Mouse (Mus musculus) embryo, embryonic 10 days (tissue): Measurements from ENCODE around the gene Lrch1.

ENCODE experiments used
- DNase-seq: peaks from one replicate; pipeline ENCODE4 v3.0.0-alpha.2; 2015; ENCODE audit warnings: low spot score

Gene Lrch1

DNA sequence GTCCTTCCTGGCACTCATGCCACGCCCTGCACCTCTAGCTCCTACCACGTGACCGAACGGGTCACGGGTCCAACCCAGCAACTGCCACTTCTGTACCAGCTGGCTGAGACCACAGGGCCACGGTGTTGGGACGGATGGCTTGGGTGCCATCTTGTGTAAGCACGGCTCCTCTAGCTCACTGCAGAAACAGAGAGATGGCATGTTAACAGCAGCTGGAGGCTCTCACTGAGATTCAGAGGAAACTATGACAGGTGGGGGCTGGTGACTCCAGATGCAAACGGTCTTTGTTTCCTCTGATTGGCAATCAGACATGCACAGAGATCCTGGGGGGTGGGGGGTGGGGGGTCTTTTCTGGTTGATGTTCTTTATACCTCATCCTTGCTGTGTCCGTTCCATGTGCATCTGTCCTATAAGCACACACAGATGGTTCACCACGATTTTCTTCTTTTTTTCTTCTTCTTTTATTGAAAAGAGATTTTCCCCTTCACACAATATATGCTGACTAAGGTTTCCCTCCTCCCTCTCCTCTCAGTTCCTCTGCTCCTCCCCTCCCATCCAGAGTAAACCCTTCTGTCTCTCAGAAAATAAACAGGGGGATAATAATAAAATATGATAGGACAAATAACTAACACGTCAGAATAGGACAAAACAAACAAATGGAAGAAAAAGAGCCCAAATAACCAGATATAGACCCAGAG, 25.5 kb downstream of the Lrch1 start:
- DNase-seq, result no peak

DNA sequence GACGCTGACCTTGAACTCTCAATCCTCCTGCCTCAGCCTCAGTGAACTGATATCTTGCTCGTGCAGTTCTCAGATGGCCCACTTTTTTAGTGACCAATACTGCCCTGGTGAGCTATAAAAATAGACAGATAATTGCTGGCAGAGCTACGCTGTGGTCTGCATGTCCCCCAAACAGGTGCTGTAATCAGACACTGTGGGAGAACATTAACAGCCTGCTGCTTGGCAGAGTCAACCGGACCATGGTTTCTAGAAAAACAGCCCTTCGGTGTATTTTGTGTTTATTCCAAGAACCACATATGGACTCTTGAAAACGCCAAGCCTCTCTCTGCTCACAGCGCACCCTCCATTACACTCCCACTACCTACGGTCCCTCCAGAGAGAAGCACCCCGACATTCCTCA, 26.2 kb downstream of the Lrch1 start:
- DNase-seq, result no peak

DNA sequence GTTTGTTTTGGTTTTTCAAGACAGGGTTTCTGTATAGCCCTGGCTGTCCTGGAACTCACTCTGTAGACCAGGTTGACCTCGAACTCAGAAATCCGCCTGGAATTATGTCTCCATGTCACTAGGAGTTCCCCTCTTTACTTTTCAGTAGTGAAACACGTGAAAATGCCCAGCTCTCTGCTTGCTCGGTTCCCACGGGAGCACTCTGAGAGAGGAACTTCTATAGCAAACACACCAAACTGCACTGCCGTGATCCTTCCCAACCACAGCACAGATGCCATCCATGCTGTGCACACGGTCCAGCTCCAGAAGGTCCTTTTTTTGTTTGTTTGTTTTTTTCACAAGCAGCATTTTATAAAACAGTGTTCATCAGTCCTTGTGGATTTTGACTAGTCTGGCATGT, 28.5 kb downstream of the Lrch1 start:
- no peak for DNase-seq

DNA sequence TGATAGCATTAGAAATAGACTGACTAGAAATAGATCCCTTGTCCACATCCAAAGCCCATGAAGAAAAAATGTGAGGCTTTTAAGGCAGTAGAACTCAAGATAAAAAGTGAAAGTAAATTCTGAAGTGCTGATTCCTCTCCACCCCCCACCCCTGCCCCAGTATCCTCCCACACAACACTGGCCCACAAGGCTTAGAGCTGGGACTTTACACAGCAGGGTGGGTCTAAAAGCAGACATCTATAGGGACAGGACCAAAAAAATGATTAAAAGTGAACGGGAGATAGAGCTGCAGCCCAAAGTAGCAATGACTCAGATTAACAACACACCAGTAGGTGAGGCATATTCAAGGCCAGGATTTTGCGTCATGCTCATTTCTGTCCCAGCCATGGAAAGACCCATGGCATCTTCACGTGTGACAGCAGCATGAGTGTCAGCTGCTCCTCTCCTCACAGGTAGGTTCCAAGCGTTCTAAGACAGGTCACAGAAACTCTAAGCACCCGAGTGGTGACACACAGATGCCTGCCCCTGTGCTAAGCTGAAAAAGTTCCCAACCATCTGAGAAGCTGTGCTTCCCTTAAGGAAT, 29.1 kb downstream of the Lrch1 start:
- no peak for DNase-seq

DNA sequence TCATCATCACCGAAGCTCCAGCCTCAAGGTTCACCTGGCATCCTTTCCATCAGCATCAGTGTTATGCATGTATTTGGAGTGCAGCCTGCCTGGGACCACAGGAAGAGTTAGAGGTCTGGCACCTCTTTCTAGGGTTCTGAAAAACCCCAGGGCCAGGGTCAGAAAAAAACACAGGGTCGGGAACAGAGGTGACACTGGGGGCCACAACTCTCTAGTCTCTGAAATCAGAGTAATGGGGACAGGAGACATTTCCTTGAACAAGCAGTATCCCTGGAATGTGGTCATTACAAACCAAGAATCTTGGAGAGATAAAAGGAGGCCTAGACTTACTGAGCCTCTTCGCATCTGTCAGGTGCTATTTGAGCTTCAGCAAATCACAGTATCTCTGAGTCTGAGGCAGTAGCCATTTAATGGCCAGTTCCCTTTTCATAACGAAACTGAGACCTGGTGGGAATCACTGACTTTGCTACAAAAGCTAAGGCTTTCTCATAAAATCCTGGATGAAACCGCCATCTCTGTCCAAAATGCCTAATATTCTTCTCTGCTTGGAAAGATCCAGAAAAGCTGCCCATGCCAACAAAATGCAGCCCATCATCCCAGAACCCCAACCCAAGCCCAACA, 30.1 kb downstream of the Lrch1 start:
- DNase-seq, result no peak

DNA sequence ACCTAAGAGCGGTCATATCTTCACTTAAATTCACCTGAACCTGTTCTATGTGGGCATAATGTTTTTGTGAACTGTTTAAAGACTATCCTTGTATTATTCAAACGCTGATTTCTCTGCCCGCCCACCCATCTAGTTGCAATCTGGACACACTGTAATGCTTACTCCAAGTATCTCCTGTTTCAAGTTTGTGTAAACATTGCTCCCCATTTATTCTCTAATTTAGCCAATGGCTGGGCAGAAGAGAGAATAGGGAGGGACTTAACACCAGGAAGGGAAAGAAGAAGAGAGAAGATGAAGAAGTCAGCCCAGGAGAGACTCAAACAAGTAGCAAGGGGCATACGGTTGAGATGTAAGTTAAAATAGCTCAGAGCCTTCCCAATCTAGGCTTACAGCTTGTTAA, 31.0 kb downstream of the Lrch1 start:
- DNase-seq, result no peak

DNA sequence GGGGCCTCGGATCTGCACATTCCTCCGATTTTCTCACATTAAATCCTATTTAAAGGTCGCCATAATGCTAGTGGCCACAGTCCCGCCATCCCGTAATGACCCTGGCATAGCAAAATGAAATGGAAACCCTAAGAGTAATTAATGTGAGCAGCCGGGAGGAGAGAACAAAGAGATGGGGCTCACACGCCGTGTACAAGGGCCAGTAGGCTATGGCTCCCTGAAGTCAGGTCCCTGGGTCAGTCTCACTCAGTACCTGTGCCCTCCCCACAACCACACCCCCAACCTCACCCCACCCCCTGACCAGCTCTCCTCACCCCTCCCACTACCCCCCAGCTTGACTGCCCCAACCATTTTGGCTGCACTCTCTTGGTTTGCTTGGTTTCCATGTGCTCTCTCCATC, 31.6 kb downstream of the Lrch1 start:
- no peak for DNase-seq

DNA sequence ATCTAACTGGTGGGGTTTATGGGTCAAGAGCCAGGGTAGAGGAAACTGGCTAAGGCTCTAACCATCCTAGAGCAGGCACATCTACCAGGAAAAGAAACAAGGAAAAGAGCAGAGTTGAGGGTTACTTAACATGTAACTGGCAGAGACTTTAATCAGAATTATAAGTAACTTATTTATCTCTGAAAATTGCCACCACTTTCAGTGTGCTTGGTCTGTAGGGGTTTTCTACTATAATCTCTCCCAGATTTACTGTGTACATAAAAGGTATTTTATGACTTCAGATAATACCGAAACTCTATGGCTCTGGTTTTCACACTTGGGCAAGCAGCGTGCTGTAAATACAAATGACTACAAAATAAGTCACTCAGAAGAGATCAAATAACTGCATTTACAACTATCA, 32.0 kb downstream of the Lrch1 start:
- no peak for DNase-seq

DNA sequence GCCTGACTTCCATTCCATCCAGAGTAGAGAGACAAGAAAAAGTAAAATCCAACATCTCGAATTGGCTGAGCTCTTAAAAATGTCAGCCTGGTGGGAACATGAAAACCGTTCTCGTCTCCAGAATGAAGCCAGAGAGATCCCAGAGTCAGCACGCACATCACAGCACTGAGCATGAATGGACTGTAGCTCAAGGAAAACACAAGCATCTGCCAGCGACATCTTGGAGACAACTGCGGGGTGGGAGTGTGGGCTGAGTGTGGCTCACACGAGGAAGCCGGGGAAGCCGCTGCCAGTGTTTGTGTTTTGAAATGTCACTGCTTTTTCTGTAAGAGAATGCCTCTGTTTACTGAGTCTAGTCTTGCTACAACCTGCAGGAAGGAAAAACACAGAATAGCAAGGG, 32.7 kb downstream of the Lrch1 start:
- no peak for DNase-seq

DNA sequence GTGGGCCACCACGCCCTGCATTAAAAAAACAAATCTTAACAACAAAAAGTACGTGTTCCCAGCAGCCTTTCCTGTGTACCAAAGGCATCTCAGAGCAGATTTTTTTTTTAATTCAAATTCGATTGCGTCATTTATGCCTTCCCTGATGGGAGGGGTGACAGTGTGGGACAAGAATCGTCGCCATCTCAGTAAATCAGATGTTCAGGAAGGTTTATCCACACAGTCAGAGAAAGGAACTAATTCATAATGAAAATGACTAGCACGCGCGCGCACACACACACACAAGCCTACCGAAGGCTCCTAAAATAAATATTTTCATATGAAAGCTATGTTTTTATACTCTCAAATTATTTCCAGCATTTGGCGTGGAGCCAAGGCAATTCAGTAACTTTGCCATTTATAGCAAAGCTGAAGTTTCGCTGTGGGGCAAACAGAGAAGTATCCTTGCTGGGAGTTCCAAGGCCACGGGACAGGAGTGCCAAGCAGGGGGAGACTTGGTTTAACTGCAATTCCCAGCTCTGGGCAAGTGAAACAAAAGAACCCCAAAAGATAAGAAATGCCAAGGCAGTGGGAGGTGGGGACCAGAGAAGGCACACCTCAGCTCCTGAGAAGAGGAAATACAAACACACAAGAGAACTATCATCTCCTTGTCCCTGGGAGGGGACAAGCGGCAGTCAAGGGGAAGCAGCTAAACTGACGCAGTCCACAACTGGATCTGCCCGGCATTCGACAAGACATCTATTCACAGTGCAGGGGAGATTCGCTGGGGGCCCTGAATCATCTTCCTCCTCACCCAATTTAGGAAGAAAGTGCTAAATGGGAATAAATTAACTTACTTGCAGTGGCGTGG, 34.1 kb downstream of the Lrch1 start:
- no peak for DNase-seq

DNA sequence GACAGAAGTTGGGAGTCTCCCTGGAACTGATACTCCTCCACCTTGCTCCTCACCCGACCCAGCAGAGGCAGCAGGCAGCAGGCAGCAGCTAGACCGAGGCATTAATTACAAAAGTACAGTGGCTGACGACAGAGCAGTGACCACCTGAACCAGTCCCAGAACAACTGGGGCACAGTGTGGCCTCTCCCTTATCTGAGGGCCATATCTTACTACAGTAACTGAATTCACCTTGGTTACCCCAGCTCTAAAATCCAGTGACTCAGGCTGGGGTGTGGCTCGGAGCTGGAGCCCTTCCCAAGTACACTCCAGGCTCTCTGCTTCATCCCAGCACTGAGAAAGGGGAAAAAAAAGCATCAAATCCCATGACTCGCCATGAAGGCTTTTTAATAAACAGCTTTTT, 37.3 kb downstream of the Lrch1 start:
- no peak for DNase-seq

DNA sequence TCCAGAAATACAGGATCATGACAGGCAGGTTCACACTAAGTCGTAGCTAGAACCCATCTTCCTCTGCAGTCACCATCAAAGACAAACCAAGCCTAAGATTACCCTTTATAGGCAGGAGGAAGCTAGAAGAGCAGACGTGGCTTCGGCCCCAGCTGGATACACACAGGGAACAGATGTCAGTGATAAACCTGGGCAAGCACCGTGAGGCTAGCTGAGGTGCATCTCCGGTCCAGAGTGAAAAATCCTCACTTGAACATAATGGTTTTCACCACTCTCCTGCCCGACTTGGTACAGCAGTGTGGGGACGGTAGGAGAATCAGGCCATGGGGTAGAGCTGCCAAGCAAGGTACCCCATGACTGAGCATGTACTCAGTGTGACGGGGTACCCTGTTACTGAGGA, 38.7 kb downstream of the Lrch1 start:
- DNase-seq, result no peak

DNA sequence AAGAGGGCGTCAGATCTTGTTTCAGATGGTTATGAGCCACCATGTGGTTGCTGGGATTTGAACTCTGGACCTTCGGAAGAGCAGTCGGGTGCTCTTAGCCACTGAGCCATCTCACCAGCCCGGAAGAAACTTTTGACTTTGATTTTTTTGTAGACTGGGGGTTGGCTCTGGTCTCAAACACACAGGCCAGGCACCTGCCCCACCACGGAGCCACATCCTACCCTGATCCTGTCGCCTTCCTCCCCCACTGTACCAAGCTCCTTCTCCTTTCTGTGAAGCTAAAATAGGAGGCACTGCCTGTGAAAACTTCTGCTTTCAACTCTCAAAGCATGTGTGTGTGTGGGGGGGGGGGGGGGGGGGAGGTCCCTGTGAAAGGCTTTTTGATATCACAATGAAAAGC, 39.4 kb downstream of the Lrch1 start:
- DNase-seq, result no peak

DNA sequence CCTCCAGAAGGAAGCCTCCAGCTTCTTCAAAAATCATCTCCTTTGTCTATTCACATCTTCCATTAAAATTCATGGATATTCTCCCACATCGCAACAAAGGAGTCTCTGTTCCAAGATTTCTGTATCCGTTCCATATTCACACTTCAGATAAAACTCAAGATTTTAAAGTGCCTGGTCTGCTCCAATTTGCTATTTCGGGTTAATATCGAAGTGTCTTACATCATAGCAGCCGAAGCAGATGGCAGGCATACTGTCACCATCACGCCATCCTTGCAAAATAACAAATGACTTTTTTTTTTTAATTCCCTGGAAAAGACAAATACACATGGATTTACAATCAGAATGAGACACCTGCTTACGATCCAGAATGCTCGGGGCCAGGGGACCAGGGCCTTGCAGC, 40.0 kb downstream of the Lrch1 start:
- DNase-seq, result no peak

DNA sequence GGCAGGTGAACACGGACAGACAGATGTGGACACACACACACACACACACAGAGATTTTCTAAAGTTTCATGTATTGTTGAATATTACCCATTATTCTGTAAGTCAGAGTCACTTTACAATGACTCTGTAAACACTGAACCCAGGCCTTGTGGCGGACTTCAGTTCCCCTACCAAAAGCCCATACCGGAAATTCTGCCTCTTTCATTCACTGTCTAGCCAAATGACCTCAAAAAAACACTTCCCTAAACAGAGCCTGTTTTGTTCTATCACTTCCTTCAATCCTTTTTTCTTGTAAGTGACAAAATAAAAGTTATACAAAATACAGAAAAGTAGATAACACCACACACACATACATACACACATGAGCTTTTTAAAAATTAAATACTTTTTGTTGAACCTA, 41.7 kb downstream of the Lrch1 start:
- DNase-seq, result no peak

DNA sequence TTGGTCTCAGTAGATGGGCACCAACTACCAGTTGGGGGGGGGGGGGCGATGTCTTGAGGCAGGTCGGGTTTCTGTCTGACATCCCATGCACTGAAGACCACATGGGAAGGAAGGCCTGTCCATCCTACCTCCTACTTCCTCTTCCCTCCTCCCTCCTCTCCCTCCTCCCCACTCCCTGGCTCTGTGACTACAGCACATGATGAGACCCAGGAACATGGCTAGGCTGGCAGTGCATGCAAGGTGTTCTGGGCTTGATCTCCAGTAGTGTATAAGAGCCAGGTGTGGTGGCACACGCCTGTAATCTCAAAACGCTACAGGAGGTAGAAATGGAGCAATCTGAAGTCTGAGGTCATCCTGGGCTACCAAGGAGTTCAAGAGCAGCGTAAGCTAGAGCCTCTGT, 43.2 kb downstream of the Lrch1 start:
- DNase-seq, result no peak

DNA sequence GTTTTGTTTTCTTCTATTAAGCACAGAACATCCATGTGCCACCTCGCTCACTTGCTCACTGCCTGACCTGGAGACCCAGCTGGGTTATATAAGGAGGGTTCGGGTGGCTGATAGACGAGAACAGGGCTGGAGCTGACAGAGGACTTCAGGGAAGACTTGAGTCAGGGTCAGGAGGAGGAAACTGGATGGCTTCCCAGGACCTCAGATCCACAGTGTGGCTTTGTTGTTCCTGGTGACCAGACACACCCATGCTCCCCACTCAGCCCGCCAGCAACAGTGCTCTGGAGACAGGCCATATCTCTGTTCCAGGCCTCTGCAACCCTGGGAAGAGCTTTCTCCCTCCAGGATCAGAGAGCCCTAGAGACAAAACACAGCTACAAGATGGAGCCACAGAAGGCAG, 44.6 kb downstream of the Lrch1 start:
- no peak for DNase-seq

DNA sequence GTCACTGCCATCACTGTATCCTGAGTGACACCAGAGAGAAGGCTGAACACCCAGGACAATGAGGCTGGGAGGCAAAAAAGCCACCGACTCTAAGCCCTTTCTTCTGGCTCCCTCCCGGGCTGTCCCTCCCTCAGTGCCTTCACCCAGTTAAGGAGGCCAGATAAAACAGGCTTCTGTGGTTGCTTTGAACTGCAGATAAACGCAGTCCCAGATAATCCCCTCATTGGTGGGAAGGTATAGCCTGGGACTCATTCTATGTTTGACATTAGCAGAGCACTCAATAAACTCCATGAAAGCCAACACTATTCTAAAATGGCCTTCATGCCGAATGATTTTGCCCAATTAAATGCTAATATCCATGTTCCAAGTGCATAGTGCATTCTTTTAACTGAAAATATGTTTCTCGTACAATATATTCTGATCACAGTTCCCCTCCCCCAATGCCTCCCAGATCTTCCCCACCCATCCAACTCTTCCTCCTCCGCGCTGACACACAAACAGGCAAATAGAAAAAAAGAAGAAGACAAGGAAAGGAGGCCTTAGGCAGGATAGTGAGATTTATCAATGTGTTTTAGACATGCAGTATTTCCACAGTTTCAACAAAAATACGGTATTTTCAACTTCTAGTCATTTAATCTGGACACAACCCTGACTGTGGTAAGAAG, 46.8 kb downstream of the Lrch1 start:
- no peak for DNase-seq

DNA sequence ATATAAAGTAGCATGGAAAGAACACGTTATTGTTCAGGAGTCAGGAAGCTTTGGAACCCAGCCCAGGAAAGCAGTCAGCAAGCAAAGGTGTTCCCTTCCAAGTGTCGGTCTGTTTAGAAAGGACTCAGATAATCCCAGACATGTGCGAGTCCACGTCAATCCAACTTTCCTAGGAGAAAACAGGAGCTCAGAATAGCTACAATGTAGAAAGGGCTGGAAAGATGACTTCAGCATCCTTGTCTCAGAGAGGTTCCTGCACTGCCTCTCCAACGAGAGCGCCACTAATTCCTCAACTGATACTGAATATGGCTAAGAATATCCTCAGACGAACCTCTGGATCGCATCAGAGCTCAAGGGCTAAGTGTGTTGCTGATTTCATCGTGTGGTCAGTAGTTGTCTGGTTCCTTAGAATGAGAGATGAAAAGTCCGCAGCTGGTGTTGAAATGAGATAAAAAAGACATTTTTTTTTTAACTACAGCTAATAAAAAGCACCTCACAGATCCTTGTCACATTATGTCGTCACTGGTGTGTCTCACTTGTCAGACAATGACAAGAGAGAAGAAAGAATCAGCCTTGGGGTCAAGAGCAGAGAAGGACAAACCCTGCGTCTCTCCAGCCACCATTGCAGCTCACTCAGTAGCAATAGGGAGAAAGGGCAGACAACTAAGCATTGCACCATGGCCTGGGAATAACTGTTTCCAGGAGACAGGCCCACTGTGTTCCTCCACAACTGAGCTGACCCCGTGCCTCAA, 47.5 kb downstream of the Lrch1 start:
- DNase-seq, result no peak

DNA sequence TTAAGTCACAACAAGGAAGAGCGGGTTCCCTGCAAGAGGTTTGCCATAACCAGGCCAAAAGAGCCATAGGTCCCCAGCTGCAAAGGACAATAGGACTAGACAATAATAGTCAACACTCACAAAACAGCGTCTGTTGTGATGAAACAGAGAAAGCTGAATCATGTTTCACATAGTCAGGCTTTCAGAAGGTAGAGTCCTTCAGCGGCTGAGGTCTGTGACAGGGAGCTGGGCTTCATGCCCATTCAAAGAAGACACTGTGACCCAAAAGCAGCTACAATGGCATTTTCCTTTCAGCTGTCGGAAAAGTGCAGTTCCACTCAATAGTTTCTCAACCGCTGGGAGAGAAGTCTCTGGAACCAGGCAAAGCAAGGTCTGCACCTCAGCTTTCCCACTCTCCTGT, 48.7 kb downstream of the Lrch1 start:
- DNase-seq, result no peak

DNA sequence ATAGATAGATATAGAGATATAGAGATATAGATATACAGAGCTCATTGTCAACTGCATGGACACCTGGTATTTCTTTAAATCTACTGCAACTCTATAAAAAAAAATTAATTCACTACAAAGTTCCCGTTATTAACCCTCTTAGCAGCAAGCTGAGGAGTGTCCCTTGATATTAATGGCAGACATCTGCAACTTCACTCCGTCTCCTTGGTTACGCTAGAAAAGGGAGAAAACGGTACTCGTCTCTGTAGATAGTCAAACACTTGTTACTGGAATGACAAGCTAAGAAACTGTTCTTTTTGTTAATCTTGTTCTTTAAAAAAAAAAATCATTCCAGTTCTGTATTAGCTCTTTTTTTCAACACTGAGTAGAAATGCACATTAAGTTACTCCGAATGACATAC, 54.0 kb downstream of the Lrch1 start:
- DNase-seq, result no peak
